Mouse (Mus musculus) retina, embryonic 14.5 days (tissue): ENCODE measurements around the gene Cd300ld3.
"Not testable (repeated sequence)": the region's sequence is repeated elsewhere in the genome, so short reads cannot be mapped to it uniquely, and the experiment has no call there.

Source experiments
- DNase-seq: peaks from one replicate; pipeline ENCODE4 v3.0.0-alpha.2; 2015; ENCODE audit warnings: low spot score

Cd300ld3 gene

DNA sequence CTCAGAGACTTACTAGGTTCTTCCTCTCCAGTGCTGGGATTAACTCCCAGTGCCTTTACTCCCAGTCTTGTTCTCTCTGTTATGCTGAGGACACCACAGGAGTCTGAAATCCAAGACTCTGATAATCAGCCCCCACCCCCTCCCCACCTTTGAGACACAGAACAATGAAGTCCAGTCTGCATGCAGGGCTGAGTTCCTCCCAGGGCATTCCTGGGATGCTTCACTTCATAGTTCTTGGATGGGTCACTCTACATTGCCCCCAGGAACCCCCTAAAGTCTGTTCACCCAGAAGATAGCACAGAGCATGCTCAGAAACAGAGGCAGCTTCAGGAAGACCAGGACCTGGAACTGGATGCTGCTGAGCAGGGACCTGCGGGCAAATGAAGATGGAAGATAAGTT is 4.8 kb upstream of the Cd300ld3 start:
- DNase-seq = no peak

DNA sequence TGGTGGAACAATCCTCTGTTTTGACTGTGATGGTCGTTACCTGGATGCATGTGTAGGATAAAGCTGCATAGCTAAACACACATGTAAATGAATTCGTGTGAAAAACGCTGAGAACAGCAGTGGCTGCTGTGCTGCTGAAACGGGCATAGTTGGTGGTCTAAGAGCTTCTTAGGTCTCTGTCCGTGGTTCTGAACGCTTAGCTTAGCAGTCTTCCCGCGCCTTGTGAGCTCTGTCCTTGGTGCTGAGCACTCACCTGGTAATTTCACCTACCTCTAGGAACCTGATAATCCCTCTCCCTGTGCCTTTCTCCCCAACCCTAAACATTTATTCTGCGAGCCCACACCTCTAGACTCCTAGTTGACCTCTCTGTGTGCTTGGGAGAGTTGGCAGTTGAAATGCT is 4.0 kb upstream of the Cd300ld3 start:
- DNase-seq = peak; percentile 77

DNA sequence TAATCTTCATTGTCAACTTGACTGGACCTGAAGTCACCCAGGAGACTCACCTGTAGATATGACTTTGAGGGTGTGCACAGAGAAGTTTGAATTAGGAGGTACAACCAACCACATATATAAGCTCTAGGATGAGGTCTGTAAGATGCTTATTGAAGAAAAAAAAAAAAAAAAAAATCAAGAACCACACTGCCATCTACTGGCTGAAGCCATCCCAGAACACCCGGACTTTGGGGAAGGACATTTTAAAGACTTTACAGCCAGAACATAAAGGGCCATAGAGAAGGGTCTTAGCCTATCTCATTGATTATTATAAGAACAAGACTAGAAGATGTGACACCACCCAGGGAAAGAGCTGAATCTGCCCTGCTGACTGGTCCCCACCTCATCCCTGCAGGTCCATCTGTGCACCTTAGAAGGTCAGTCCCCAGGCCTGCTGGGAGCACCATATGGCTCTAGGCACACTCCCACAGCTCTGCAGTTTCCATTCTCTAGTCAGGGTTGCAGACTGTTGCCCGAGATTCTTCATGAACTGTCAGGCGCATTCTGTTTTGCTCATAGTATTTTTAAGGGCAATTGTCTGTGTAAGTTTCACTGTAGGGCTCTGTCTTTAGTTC is 1.2 kb upstream of the Cd300ld3 start:
- peak; percentile 50 for DNase-seq

DNA sequence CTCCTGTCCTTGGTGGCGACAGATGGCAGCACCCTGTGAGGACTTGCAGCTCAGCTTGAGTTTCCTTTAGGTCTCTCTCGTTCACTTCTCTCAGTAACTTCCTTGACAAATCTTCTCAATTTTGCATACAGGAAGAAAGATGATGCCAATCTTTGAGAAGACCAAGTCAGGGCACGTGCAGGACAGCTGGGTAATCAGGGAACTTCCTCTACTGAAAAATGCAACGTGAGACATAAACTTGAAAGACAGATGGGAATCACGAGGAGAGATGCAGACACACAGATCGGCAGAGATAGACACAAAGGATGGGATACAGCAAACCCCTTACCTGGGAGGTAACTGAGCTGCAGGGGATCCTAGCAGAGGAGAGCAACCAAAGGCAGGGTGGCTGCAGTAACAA is 10.5 kb downstream of the Cd300ld3 start, which contains the start of gene Cd300ld5:
Gene Cd300ld5 (minus strand): TSS at position 101 of the 400 bp plus-strand sequence.
- not testable (repeated sequence) for DNase-seq

DNA sequence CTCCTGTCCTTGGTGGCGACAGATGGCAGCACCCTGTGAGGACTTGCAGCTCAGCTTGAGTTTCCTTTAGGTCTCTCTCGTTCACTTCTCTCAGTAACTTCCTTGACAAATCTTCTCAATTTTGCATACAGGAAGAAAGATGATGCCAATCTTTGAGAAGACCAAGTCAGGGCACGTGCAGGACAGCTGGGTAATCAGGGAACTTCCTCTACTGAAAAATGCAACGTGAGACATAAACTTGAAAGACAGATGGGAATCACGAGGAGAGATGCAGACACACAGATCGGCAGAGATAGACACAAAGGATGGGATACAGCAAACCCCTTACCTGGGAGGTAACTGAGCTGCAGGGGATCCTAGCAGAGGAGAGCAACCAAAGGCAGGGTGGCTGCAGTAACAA is 21.3 kb downstream of the Cd300ld3 start, which contains the start of gene Cd300ld4:
Gene Cd300ld4 (minus strand): TSS at position 101 of the 400 bp plus-strand sequence.
- DNase-seq = not testable (repeated sequence)

DNA sequence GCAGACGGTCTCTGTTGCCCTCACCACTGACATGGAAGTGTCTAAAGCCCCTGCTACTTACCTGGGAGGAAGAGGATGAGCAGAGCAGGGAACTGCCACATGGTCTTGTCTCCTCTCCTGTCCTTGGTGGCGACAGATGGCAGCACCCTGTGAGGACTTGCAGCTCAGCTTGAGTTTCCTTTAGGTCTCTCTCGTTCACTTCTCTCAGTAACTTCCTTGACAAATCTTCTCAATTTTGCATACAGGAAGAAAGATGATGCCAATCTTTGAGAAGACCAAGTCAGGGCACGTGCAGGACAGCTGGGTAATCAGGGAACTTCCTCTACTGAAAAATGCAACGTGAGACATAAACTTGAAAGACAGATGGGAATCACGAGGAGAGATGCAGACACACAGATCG is 32.1 kb downstream of the Cd300ld3 start, which contains the start of gene Cd300ld2:
Gene Cd300ld2 (minus strand): TSS at position 101 of the 400 bp plus-strand sequence.
- DNase-seq = not testable (repeated sequence)

DNA sequence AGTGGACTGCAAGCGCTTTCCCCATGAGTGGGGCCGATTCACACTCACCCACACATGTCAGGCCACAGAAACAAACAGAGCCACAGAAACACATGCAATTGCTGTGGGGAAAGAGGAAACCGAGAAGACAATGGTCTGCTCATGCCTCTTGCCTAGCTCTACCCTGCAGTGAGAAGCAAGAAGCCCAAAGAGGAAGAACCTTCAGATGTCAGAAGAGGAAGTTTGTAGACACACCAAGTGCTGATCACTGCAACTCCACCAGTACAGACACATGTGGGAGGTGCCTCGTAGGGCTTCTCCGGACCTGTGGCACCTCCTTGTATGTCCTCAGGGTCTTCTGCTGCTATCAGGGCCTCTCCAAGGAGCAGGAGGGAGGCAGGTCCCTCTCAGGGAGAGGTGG is 44.1 kb downstream of the Cd300ld3 start:
- no peak for DNase-seq

DNA sequence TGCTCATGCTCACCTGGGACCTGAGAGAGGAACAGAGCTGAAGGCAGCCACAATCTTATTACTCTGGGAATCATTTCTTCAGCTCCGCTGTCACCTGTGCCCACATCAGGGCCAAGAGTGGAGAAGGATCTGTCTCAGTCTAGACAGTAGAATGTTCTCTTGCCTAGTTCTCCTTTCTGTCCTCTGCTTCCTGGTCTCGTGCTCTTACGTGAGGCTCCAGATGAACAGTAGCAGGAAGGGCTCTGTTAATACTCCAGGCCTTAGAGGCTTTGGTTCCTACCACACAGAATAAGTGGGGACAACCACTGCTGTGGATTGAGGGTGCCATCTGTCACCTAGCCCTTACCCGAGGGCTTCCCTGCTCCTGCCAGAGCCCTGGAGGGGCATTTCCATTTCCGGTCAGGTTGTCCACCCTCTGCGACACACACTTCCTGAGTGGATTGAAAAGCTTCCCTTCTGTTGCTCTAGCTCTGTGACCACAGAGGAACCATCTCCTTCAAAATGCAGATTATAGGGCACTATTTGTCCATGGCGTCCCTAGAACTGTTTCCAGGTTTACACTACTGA is 46.7 kb downstream of the Cd300ld3 start, which contains the start of gene Cd300c2:
Gene Cd300c2 (minus strand): TSS at position 407 of the 567 bp plus-strand sequence.
- DNase-seq = no peak
